Mouse (Mus musculus) embryonic facial prominence, embryonic 14.5 days (tissue): ENCODE measurements around the gene Kcp. TPM values are rescaled to one million over a fixed set of nuclear protein-coding genes. Genes with fewer than 3 reads are reported as not detected.

ENCODE experiments used
- ATAC-seq: fragments of 200-750 bp; cut with Nextera tagmentation; 2 replicates; pipeline ENCODE4 v1.8.0; 2017; ENCODE audit warnings: low read depth, moderate number of reproducible peaks, moderate TSS enrichment
- DNase-seq: peaks from one replicate; pipeline ENCODE4 v3.0.0-alpha.2; 2015; ENCODE audit warnings: low spot score
- H3K27ac ChIP-seq: fragments of 300-500 bp; sonication (generic); replicated peaks from 2 replicates; pipeline ENCODE4 v1.5.1; 2014; ENCODE audit warnings: low read depth, mild to moderate bottlenecking, low read length, moderate library complexity
- H3K27me3 ChIP-seq: fragments of 300-500 bp; sonication (generic); replicated peaks from 2 replicates; pipeline ENCODE4 v1.6.1; 2014; ENCODE audit warnings: low read length; ENCODE audit not compliant: control insufficient read depth, insufficient read depth
- H3K36me3 ChIP-seq: fragments of 300-500 bp; sonication (generic); 2 replicates; pipeline ENCODE4 v1.6.1; 2014; ENCODE audit warnings: low read length, mixed read lengths; ENCODE audit not compliant: control insufficient read depth, insufficient read depth
- H3K4me1 ChIP-seq: fragments of 300-500 bp; sonication (generic); 2 replicates; pipeline ENCODE4 v1.6.1; 2014; ENCODE audit warnings: antibody characterized with exemption, low read length; ENCODE audit not compliant: control insufficient read depth, insufficient read depth
- H3K4me2 ChIP-seq: fragments of 300-500 bp; sonication (generic); 2 replicates; pipeline ENCODE4 v1.6.1; 2014; ENCODE audit warnings: low read depth, mild to moderate bottlenecking, low read length, moderate library complexity, mixed read lengths
- H3K4me3 ChIP-seq: fragments of 300-500 bp; sonication (generic); 2 replicates; pipeline ENCODE4 v1.5.1; 2014; ENCODE audit warnings: low read depth, mild to moderate bottlenecking, low read length
- H3K9ac ChIP-seq: fragments of 300-500 bp; sonication (generic); 2 replicates; pipeline ENCODE4 v1.6.1; 2014; ENCODE audit warnings: low read depth, mild to moderate bottlenecking, low read length, moderate library complexity, mixed read lengths
- H3K9me3 ChIP-seq: fragments of 300-500 bp; sonication (generic); 2 replicates; pipeline ENCODE4 v1.6.1; 2016; ENCODE audit warnings: low read length; ENCODE audit not compliant: control insufficient read depth
- WGBS: fragments of 180-500 bp; shearing (Covaris S2); extraction: QIAGEN DNeasy Blood & Tissue Kit; methylation state at CpG from one replicate; pipeline ENCODE4 v1.1.7; 2014; 5-methylcytosine and 5-hydroxymethylcytosine counted together
- polyA plus RNA-seq: library from polyadenylated mRNA; unstranded; fragments of >200 nt; fragmentation: Nextera tagmentation; extraction: Ambion mirVana; gene quantifications from 2 replicates; pipeline ENCODE4 v1.2.1, GENCODE M21; 2014

The Kcp gene
- polyA plus RNA-seq, 1 experiment from 2014 or later, result 18.5 TPM

DNA sequence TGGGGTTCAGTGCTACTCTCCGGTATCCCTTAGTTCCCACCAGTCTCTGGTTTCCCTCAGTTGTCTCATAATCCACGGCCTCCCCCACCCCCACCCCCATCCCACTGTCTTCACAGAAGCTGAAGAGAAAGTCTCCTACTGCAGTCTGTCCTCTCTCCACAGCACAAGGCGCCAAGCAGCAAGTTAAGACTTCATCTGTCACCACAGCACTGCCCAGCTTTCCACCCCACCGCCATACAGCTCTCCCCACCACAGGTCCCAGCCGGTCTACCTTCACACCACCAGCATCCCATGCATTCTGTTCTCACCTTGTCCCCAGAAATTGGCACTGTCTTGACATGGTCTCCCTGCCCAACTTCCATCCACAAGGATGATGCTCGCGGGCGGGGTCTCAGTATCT lies 918 bp downstream of the Kcp start:
- DNase-seq, result no peak
- H3K36me3 ChIP-seq, result no peaks in the 10 kb centered on the region; the same call in 1 of the 2 replicates
- no peak overlapping the region for H3K27ac ChIP-seq
- H3K9me3 ChIP-seq, result no peaks in the 10 kb centered on the region
- 13% methylated on average over 8 of the region's 8 CpGs for WGBS
- 0 out of 2 replicates have a peak, but pooled peaks have one; percentile 34 for ATAC-seq
- peak overlapping the region; percentile 61 for H3K4me3 ChIP-seq
- no peaks in the 10 kb centered on the region for H3K27me3 ChIP-seq
- peak overlapping the region; percentile 70 for H3K9ac ChIP-seq
- peak overlapping the region; percentile 66 for H3K4me2 ChIP-seq
- peaks cover 15% of the 10 kb centered on the region; the same call in 1 of the 2 replicates for H3K4me1 ChIP-seq

DNA sequence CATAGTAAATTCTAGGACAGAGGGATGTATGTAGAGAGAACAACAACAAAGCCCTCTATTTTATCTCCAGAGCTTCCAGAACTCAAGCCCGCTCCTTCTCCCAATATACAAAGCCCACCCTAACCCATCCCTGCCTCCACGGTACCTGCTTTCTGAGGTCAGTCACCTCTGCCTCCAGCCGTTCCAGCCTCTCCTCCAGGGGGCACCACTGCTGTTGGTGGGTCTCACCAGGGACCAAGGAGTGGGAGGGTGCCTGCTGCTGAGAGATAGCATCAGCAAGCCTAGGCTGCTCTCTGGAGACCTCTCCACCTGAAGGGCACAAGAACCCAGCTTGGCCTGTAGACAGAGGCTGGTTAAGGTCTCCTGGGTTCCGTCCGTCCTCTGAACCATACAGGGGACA lies 2.3 kb downstream of the Kcp start:
- H3K4me3 ChIP-seq, result no peak overlapping the region
- 93% methylated on average over 5 of the region's 5 CpGs for WGBS
- H3K27me3 ChIP-seq, result no peaks in the 10 kb centered on the region
- no peak for DNase-seq
- H3K9me3 ChIP-seq, result no peaks in the 10 kb centered on the region
- no peaks in the 10 kb centered on the region; the same call in 1 of the 2 replicates for H3K36me3 ChIP-seq
- no peak overlapping the region for H3K4me2 ChIP-seq
- peaks cover 15% of the 10 kb centered on the region; the same call in 1 of the 2 replicates for H3K4me1 ChIP-seq
- no peak for ATAC-seq
- no peak overlapping the region for H3K9ac ChIP-seq
- H3K27ac ChIP-seq, result no peak overlapping the region

DNA sequence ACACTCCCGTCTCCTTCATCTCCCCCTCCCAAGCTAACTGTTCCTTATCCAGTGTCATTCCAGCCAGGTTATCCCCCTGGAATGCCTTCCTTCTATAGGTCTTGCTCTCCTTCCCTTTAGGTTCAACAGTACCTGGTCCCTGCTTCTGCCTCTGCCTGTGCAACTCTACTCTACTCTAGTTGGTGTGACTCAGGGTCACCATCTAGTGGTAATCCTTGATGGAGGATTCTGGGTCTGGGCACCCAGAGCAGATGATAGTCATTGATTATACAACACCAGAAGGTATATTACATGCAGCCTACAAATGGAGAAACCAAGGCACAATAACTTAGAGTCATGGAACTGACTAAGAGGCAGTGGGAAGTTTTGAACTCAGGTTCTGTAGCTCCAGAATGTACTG lies 6.2 kb downstream of the Kcp start:
- Histone ChIP-seq H3K9ac (no peak overlapping the region), H3K4me2 (no peak overlapping the region), H3K27me3 (peaks cover 11% of the 10 kb centered on the region), H3K36me3 (peaks cover 15% of the 10 kb centered on the region), H3K4me1 (peaks cover under 1% of the 10 kb centered on the region; the same call in 1 of the 2 replicates), H3K9me3 (no peaks in the 10 kb centered on the region), H3K4me3 (no peak overlapping the region), H3K27ac (no peak overlapping the region)
- ATAC-seq (no peak), DNase-seq (no peak)
- WGBS, result 86% methylated on average over 1 of the region's 1 CpGs

DNA sequence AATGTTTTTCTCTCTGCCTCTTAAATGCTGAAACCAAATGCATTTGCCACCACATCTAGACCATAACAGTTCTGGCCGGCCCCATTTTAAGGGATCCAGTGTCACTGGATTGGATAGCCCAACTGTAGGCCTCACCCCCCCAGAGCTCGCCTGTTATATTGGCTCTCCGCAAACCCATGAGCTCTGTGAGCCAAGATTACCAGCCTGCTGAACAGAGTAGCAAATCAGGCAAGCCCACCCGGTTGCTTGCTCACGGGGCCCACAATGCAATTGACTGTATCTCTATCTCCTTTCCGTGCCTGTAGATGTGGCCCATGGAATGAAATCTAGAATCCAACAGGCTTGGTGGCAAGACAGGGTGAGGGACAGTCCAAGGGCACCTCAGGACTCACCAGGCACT lies 6.9 kb downstream of the Kcp start:
- Histone ChIP-seq H3K27ac (no peak overlapping the region), H3K9ac (no peak overlapping the region), H3K4me1 (no peaks in the 10 kb centered on the region), H3K27me3 (peaks cover 19% of the 10 kb centered on the region), H3K9me3 (no peaks in the 10 kb centered on the region), H3K36me3 (peaks cover 16% of the 10 kb centered on the region), H3K4me3 (no peak overlapping the region), H3K4me2 (no peak overlapping the region)
- DNase-seq (no peak), ATAC-seq (no peak)
- 88% methylated on average over 6 of the region's 6 CpGs for WGBS

DNA sequence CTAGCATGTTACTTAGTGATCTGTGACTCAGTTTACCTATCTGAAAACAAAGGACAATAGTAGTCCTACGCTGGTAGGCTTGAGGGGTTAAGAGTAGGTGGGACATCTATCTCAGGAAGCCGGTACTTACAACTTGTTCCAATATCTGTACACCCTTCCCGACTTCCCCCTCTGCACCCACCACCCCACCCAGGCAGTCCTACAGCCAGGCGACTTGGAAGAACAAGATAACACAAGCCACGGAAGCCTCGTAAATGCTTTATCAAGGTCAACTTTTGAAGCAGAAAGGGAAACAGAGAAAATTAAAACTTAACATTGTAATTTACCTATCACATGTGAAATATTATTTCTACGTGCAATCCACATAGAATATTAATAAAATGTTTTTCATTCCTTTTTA lies 7.6 kb downstream of the Kcp start:
- Histone ChIP-seq H3K4me1 (no peaks in the 10 kb centered on the region), H3K9me3 (no peaks in the 10 kb centered on the region), H3K4me2 (no peak overlapping the region), H3K27ac (no peak overlapping the region), H3K27me3 (peaks cover 22% of the 10 kb centered on the region), H3K36me3 (peaks cover 16% of the 10 kb centered on the region), H3K4me3 (no peak overlapping the region), H3K9ac (no peak overlapping the region)
- ATAC-seq (no peak), DNase-seq (no peak)
- WGBS, result 91% methylated on average over 7 of the region's 7 CpGs

DNA sequence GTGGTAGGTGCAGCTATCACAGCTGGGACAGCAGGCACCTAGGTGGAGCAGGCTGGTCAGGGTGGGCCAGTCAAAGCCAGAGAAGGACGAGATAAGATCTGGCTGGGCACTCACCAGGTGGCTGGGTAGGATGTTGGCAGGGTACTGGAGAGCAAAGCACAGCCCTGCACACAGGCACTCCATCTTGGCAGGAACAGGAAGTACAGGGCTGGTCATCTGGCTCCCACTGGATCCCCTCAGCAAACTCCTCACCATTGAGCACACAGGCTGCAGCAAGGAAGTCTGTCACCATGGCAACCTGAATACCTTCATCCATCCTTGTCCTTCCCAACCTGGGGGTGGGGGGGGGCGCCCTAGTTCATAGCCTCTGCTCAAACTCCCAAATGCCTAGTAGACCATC lies 10.0 kb downstream of the Kcp start:
- H3K4me3 ChIP-seq, result no peak overlapping the region
- ATAC-seq, result no peak
- DNase-seq, result no peak
- no peak overlapping the region for H3K27ac ChIP-seq
- H3K36me3 ChIP-seq, result peaks cover 19% of the 10 kb centered on the region
- WGBS, result 17% methylated on average over 2 of the region's 2 CpGs
- peaks cover 22% of the 10 kb centered on the region for H3K27me3 ChIP-seq
- no peaks in the 10 kb centered on the region for H3K9me3 ChIP-seq
- H3K9ac ChIP-seq, result no peak overlapping the region
- H3K4me1 ChIP-seq, result no peaks in the 10 kb centered on the region
- no peak overlapping the region for H3K4me2 ChIP-seq

DNA sequence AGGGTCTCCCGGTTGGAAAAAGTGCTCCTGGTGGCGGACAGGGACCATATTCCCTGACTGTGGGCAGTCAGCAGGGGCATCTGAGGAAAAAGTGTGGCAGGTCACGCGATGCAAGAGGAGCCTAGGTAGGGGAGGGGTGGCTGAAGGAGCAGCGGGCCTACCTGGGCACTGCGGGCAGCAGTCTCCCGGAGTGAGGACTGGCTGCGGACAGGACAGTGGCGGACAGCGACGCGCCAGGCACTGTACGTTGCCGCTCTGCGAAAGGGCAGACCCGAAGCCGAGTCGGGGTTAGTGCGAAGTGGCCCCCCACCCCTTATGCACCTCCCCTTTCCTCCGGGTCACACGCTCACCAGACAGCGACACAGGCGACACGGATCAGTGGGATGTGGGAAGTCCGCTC lies 11.5 kb downstream of the Kcp start:
- H3K36me3 ChIP-seq, result peaks cover 22% of the 10 kb centered on the region
- H3K4me1 ChIP-seq, result no peaks in the 10 kb centered on the region
- H3K4me3 ChIP-seq, result no peak overlapping the region
- no peak overlapping the region for H3K4me2 ChIP-seq
- no peak overlapping the region for H3K27ac ChIP-seq
- ATAC-seq (0 out of 2 replicates have a peak, but pooled peaks have one; percentile 16), DNase-seq (no peak)
- WGBS, result 24% methylated on average over 22 of the region's 25 CpGs
- H3K27me3 ChIP-seq, result peaks cover 22% of the 10 kb centered on the region
- no peaks in the 10 kb centered on the region for H3K9me3 ChIP-seq
- no peak overlapping the region for H3K9ac ChIP-seq

DNA sequence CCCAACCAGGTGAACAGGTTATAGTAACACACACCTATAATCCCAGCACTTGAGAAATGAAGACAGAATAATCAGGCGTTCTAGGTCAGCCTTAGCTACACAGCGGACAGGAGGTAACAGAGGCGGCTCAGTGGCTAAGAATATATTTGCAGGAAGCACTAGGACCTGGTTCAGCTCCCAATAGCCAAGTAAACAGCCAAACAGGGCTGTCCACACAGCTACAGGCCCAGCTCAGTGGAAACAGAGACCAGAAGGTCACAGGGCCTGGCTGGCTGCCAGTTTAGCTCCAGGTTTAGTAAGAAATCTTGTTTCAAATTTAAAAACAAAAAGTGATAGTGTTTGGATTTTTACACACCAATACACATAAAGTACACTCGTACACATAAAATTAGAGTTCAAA lies 13.7 kb downstream of the Kcp start:
- WGBS, result 77% methylated on average over 4 of the region's 4 CpGs
- ATAC-seq (no peak), DNase-seq (no peak)
- peaks cover 22% of the 10 kb centered on the region for H3K27me3 ChIP-seq
- no peak overlapping the region for H3K4me3 ChIP-seq
- peaks cover 29% of the 10 kb centered on the region for H3K36me3 ChIP-seq
- no peaks in the 10 kb centered on the region for H3K4me1 ChIP-seq
- H3K4me2 ChIP-seq, result no peak overlapping the region
- no peaks in the 10 kb centered on the region for H3K9me3 ChIP-seq
- no peak overlapping the region for H3K27ac ChIP-seq
- H3K9ac ChIP-seq, result no peak overlapping the region

DNA sequence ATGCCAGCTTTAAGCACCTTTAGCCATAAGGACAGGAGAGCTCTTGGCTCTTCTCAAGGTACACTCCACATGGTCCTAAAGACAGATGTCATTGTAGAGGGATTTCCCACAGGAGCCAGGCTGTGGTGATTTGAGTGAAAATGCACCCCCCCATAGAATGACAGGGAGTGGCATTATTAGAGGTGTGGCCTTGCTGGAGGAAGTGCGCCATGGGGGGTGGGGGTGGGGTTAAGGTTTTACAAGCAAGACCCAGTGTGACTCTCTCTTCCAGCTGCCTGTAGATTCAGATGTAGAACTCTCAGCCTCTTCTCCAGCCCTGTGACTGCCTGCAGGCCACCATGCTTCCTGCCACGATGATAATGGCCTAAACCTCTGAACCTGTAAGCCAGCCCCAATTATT lies 21.8 kb downstream of the Kcp start:
- Histone ChIP-seq H3K9ac (no peak overlapping the region), H3K27me3 (no peaks in the 10 kb centered on the region), H3K4me3 (no peak overlapping the region), H3K27ac (no peak overlapping the region), H3K36me3 (0 out of 2 replicates have a peak, but pooled peaks cover 8% of the 10 kb centered on the region), H3K9me3 (no peaks in the 10 kb centered on the region), H3K4me2 (no peak overlapping the region), H3K4me1 (no peaks in the 10 kb centered on the region)
- DNase-seq, result no peak
- 23% methylated on average over 2 of the region's 2 CpGs for WGBS
- no peak for ATAC-seq
